Mouse (Mus musculus) myocyte (in vitro differentiated cells): Measurements from ENCODE around the gene Ppp1r26.

Experiments used
- CEBPB ChIP-seq: IDR thresholded peaks from 2 replicates; pipeline ENCODE4 v1.6.1; 2011; ENCODE audit warnings: mild to moderate bottlenecking, moderate library complexity; ENCODE audit not compliant: poor library complexity, insufficient read depth, severe bottlenecking
- MAX ChIP-seq: IDR thresholded peaks from one replicate; pipeline ENCODE4 v1.6.1; 2011; ENCODE audit warnings: low read depth, mild to moderate bottlenecking, control low read depth
- MYOG ChIP-seq, 3 experiments: IDR thresholded peaks; one replicate each; pipeline ENCODE4 v1.6.1; 2011; ENCODE audit warnings: control low read depth in 2 of 3, low read depth in 2 of 3, mild to moderate bottlenecking in 2 of 3; ENCODE audit not compliant: insufficient read length in 2 of 3, control insufficient read depth in 1 of 3, insufficient read depth in 1 of 3
- POLR2A ChIP-seq: IDR thresholded peaks from one replicate; pipeline ENCODE4 v1.6.1; 2011; ENCODE audit warnings: low read depth, mild to moderate bottlenecking, control low read depth, moderate library complexity; ENCODE audit not compliant: insufficient read length
- POLR2AphosphoS2 ChIP-seq: IDR thresholded peaks from one replicate; pipeline ENCODE4 v1.6.1; 2011; ENCODE audit warnings: low read depth, control low read depth; ENCODE audit not compliant: insufficient read length
- TCF3 ChIP-seq: IDR thresholded peaks from one replicate; pipeline ENCODE4 v1.6.1; 2011; ENCODE audit warnings: low read depth, control low read depth; ENCODE audit not compliant: insufficient read length

GRCm38 (mm10) chr2:28440842-28441241 lies 5.8 kb upstream of the Ppp1r26 start:
- TF ChIP-seq POLR2A (no peak), MAX (no peak), CEBPB (no peak), TCF3 (no peak), POLR2AphosphoS2 (no peak), MYOG (IDR thresholded peaks at IDR 0.05; ENCODE audit: control insufficient read depth in 1 of 3, insufficient read depth in 1 of 3, insufficient read length in 2 of 3, low read depth in 2 of 3) (no peak)
